Mouse (Mus musculus): ENCODE measurements around the gene Gm5617. TPM values are rescaled to one million over a fixed set of nuclear protein-coding genes. Genes with fewer than 3 reads are reported as not detected.

The Gm5617 gene
- polyA plus RNA-seq (2014; fragmentation: Illumina TruSeq; extraction: RNeasy Lipid Tissue Mini Kit (QIAGEN cat#74804); ENCODE audit: low replicate concordance), result not detected

DNA sequence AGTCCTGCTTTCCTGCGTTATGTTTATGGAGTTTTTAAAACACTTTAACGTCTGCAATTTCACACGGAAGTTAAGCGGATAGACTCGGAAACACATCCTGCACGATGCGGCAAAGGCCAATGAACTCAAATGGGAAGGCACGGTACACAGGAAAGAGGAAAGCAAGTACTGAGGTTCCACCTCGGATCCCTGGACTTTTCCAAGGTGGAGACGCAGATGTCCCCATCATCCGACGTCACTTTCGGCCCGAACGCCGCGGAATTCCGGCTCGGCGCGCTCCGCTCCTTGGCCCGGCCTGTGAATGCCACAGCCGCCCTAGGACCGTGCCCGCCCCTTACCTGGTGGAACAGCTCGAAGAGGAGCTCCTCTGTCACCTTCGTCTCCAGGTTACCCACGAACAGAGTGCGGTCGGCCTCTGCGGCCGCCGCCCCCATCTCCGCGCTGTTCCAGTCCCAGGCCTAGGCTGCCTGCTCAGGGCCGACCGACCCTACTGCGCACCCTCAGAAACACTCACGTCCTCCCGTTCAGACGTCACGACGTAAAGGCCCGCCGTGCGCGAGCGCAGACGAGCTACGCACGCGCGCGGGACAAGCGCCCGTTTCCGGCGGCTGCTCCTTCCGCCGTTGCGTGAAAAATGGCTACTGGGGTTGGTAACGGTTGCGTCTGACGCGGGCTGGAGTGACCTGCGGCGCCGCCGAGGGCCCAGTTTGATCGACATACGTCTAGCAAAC lies at the start of gene Gm5617, which contains the start of gene Rbm7:
Gm5617 (plus strand) TSS at position 626 of the 731 bp plus-strand sequence.
Rbm7 (minus strand) TSS at position 483 of the 731 bp plus-strand sequence.

DNA sequence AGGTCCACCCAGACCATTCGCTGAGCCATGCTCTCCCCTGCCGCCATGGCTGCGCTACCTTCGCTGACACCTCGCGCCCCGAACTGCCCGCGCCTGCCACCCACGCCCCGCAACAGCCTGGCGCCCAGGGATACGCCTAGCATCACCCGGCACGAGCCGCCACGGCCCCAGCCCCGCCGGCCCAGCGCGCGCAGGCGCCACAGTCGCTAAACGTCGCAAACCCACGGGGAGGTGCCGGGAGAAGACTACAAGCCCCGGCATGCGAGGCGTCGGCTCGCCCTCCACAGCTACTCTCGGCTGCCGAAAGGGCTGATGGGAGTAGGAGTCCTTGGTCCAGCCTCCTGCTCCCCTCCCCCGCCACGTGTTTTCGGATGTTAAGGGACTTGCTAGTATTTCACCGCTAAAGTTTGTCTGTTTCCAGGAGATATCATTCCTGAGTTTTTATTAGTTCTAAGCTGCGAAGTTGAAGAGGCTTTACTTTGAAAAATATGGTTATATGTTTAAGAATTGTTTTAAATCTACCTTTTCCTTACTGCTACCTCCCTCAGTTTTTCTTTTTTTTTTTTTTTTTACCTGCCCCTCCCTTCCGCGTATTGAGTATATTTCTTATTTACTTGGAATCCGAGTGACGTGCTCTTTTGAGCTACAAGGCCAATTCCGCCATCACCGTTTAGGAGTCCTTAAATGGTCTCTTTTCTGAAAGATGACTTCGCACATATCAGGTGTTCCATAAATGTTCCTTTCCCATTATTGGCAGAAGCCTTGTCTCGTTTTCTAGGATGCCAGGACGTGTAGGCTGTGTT lies 14.6 kb upstream of the Gm5617 start, which contains the start of gene Rexo2:
Rexo2 (minus strand) TSS at position 213 of the 803 bp plus-strand sequence.

Other genes starting within 250 kb of the Gm5617 start
- gene Nxpe2, start 142.0 kb upstream of the Gm5617 start, polyA plus RNA-seq (2014; fragmentation: Illumina TruSeq; extraction: RNeasy Lipid Tissue Mini Kit (QIAGEN cat#74804); ENCODE audit: low replicate concordance), result 2.3 TPM
- gene Rexo2, start 14.8 kb upstream of the Gm5617 start, polyA plus RNA-seq (2014; fragmentation: Illumina TruSeq; extraction: RNeasy Lipid Tissue Mini Kit (QIAGEN cat#74804); ENCODE audit: low replicate concordance), result 58.2 TPM
- 88.2 TPM for gene Rbm7, start 143 bp upstream of the Gm5617 start, polyA plus RNA-seq (2014; fragmentation: Illumina TruSeq; extraction: RNeasy Lipid Tissue Mini Kit (QIAGEN cat#74804); ENCODE audit: low replicate concordance)
- gene Nnmt, start 109.7 kb downstream of the Gm5617 start, polyA plus RNA-seq (2014; fragmentation: Illumina TruSeq; extraction: RNeasy Lipid Tissue Mini Kit (QIAGEN cat#74804); ENCODE audit: low replicate concordance), result 0.97 TPM